Mouse (Mus musculus): Measurements from ENCODE around the gene Miga1. TPM values are rescaled to one million over a fixed set of nuclear protein-coding genes. Genes with fewer than 3 reads are reported as not detected.
"Not testable (repeated sequence)": the region's sequence is repeated elsewhere in the genome, so short reads cannot be mapped to it uniquely, and the experiment has no call there.

Miga1 gene
- total RNA-seq, 2 experiments from 2014 or later: 6.4 to 8.2 TPM

DNA sequence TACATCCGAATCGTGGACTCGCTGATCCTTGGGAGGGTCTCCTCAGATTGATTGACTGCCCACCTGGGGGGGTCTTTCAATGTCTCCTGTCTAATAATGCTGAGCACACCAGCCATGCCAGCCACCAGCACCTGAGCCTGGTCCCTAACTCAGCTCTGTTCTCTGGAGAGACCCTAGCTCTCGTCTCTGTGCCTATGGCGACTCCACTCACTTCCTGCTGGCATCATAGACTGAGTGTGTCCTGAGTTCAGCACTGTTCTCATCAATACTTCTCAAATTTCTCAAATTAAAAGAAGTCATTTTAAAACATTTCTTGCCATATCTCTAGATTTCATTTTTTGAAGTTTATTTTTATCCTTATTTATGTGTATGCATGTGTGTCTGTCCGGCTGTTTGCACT is 8.1 kb downstream of the Miga1 start:
- DNase-seq (ENCODE audit: low spot score): no peak

DNA sequence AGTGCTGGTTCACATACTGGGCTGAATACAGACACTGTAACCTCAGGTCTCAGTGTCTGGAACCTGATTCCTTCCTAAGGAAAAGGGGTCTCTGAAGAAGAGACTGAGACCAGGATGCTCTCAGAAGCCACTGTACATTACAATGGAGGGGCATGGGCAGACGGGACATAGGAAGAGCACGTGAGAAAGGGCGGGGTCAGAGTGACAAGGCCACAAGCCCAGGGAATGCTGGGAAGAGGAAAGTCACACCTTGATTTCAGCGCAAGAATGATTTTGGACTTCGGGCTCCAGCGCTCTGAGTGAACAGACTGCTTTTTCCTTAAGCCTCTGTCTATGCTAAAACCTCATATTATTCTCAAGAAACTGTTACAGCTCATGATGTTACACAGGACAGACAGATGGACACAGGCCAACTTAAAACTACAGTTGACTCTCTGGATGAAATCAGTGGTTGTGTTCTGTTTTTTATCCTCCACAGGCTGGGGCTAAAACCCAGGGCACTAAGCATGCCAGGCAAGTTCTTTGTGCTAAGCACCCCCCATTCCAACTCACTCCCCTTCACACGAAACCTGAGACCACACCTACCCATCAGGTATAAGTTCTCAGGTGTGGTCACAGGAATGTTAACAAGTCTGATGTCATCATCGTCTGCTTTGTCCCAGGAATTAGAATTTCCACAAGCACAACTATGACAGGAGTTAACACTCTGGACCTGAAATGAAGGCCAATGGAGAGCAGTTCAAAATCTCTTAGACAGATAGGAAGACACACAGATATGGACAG is 18.3 kb downstream of the Miga1 start:
- DNase-seq (ENCODE audit: low spot score): no peak

GRCm38 (mm10) chr3:152320972-152321645 is 19.1 kb downstream of the Miga1 start:
- peak; percentile 14 for DNase-seq (ENCODE audit: low spot score)

DNA sequence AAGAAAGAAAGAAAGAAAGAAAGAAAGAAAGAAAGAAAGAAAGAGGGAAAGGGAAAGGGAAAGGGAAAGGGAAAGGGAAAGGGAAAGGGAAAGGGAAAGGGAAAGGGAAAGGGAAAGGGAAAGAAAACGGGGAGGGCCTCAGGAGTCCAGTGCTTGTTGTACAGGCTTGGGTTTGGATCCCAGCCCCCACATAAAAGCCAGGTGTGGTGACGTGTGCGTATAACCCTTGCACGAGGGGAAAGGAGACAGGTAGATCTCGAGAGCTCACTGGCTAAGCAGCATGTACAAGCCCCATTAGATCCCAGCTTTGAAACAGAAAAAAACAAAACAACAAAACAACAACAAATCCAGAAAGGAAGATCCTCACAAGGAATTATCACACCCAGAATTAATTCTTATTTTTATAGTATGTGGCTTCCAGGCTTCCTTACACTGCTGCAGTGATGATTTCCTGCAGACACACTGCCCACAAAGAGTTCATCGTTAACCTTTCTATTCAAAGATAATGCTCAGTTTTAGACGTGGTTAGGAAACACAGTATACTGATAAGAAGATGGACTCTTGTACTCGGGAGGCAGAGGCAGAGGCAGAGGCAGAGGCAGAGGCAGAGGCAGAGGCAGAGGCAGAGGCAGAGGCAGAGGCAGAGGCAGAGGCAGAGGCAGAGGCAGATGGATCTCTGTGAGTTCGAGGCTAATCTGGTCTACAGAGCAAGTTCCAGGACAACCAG is 23.6 kb downstream of the Miga1 start:
- DNase-seq (ENCODE audit: low spot score): not testable (repeated sequence)

DNA sequence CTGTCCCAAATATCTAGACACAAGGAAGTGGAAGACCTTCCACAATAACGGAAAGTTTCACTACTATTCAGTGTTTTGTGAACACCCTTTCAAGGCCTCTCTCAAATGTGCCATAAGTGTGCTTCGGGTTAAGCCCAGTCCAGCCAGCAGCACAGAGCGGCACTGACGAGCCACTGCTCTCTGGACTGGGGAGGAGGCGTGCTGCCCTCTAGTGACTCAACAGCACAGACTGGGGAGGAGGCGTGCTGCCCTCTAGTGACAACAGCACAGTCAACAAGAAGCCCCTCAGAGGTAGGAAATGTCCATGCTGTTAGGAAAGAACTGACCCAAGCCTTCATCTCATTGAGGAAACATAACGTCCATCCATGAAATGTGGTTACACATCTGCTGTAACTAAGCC is 24.6 kb downstream of the Miga1 start:
- DNase-seq (ENCODE audit: low spot score): peak; percentile 88

DNA sequence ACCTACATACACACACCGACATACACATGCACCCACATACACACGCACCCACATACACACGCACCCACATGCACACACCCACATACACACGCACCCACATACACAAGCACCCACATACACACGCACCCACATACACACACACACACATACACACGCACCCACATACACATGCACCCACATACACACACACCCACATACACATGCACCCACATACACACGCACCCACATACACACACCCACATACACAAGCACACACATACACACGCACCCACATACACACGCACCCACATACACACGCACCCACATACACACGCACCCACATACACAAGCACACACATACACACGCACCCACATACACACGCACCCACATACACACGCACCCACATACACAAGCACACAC is 25.5 kb downstream of the Miga1 start:
- not testable (repeated sequence) for DNase-seq (ENCODE audit: low spot score)

GRCm38 (mm10) chr3:152309250-152309645 is 31.0 kb downstream of the Miga1 start:
- no peak for DNase-seq (ENCODE audit: low spot score)

- peak; percentile 46 for DNase-seq (ENCODE audit: low spot score)
These were observed 31.5 kb downstream of the Miga1 start for GRCm38 (mm10) chr3:152308485-152309249.

DNA sequence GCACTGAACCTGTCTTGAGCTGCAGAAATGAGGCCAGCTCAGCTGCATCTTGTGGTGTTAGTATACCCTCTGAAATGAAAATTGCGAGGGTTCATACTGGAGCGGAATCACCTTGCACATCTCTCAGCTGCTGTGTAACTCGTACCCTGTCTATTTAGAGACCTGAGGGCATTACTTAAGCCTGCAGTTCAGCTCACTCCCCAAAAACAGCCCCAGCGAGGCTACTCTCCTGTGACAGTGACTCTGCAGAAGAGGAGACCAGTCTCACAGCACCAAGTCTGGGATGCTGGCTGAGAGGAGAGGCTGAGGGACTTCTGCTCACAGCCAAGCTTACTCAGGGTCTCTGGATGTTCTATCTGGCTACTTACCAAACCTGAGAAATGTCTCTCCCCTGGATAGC is 34.2 kb downstream of the Miga1 start:
- peak; percentile 78 for DNase-seq (ENCODE audit: low spot score)

GRCm38 (mm10) chr3:152305080-152305479 is 35.1 kb downstream of the Miga1 start:
- peak; percentile 72 for DNase-seq (ENCODE audit: low spot score)

GRCm38 (mm10) chr3:152304093-152304815 is 36.0 kb downstream of the Miga1 start:
- DNase-seq (ENCODE audit: low spot score): peak; percentile 85

GRCm38 (mm10) chr3:152302991-152303390 is 37.2 kb downstream of the Miga1 start:
- no peak for DNase-seq (ENCODE audit: low spot score)

DNA sequence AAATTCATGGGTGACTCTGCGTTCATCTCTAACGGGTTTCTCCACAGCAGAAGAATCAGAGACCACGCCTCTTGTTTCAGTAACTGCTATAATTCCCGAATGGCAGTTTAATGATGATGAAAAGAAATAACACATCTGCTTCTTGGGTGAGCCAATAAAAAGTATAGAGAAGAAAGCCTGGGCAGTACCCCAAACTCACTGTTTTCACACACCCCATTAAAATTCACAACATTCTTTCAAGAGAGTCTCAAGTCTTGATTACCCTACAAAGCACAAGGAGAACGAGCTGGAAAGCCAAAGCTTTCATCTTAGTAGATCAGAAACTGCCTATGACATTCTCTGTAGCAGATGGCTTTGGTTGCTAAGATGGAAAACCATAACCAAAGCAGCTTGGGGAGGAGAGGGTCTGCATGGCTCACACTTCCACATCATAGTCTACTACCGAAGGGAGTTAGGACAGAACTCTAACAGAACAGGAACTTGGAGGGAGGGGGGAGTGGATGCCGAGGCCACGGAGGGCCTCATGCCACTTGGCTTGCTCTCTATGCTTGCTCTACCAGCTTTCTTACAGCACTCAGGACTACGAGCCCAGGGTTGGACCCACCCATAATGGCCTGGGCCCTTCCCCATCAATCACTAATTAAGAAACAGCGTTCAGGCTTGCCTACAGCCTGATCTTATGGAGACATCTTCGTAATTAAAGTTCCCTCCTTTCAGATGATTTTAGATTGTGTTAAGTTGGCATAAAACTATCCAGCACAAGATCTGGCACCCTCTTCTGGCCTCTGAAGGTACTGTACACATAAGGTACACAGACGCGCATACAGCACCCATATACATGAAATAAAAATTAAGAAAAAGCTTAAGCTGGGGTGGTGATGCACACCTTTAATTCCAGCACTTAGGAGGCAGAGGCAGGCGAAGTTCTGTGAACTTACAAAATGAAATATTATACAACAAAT is 39.5 kb downstream of the Miga1 start:
- DNase-seq (ENCODE audit: low spot score): no peak

DNA sequence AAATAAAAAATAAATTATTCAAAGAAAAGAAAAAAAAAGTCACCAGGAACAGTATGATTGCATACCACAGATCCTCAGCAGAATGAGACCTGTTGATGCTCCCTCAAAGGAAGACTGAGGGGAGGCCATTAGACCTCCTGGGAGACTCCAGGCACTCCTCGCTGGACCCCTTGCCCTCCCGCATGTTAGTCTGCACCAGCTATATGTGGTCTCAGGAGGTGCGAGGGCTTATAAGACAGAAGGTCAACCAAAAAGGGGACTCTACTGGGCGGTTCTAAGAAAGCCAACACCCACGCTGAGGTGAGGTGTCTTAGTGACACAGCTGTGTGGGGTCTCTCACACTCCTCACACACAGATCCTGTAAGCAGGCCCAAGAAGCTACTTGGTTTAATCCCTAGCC is 44.3 kb downstream of the Miga1 start:
- no peak for DNase-seq (ENCODE audit: low spot score)

DNA sequence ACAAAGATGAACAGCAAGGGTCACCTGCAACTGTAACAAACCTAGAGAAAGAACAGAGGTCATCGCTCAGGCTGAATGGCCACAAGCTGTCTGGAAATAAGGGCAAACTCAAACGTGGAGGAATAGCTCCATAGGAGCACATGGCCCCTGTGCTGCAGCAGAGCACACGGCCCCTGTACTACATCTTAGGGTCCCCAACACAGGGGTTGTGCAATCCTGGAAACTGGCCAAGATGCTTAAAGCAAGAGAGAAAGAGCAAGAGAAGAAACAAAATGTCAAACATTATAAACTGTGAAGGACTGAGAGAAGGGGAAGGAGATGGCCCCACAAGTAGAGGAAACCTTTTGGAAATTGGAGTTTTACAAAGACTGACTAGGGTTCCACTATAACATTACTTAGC is 45.8 kb downstream of the Miga1 start:
- no peak for DNase-seq (ENCODE audit: low spot score)

DNA sequence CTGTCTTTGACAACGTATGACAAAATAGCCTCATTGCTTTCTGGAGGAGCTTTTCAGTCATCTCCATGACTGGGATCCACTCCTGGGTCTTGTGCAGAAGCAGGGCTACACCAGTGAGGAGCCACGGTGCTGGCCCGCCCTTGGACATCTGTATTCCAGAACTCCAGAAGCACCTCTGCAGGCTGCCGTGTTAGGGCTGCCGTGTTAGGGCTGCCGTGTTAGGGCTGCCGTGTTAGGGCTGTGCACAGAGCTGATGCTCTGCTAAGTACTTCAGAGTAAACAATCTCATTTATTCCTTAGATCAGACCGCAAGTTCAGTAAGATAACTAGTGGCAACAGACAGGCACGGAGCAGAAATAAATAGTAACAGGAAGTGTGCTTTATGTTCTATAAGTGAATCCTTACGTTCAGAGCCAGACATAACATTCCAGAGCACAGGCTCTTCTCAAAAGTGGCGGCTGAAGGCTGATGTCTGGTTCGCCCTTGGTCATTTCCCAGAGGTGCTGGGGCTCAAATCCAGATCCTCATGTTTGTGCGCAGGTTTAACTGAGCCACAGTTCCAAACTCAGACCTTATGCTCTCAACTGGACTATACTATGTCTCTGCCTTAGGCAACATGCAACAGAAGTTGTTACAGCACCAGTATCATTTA is 46.6 kb downstream of the Miga1 start:
- DNase-seq (ENCODE audit: low spot score): no peak

DNA sequence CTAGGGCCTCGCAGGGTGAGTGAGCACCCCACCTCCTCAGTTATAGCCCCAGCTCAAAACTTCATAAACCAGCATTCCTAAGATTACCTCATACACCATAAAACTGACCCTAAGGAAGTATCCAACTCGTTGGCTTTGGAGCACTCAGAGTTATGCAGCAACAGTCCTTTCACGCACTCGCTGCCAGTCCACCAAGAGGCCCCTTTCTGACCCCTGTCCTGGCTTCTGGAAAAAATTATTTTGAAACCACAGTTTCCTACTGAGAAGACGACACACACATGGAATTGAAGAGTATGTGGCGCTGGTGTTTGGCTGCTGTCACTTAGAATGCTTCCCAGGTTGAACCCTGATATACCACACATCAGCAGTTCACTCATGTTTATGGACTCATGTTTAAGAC is 48.3 kb downstream of the Miga1 start:
- no peak for DNase-seq (ENCODE audit: low spot score)

- DNase-seq (ENCODE audit: low spot score): no peak
These were observed 49.9 kb downstream of the Miga1 start for GRCm38 (mm10) chr3:152290175-152290798.

DNA sequence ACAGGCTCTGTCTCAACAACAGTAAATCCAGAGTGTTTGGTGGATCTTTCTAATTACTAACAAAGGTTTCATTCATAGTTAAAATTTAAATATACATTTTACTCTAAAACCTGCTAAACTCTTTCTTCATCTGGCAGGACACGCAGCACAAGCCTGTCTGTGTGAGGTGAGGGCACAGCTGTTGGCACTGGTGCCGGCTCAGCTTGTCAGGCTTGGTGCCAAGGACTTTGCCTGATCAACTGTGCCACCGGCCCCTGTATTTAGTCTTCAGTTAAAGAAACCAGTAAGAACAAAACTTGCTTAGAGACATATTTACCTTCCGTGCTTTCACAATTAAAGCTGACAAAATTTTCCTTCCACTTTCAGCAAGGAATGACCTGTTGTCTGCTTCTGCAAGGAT is 51.5 kb downstream of the Miga1 start:
- peak; percentile 81 for DNase-seq (ENCODE audit: low spot score)
